Mouse (Mus musculus) 3T3-L1 (cell line): ENCODE results near the gene Lamtor3.
"Not testable (repeated sequence)": the region's sequence is repeated elsewhere in the genome, so short reads cannot be mapped to it uniquely, and the experiment has no call there.

Source experiments
- DNase-seq: peaks from one replicate; pipeline ENCODE4 v3.0.0-alpha.2; 2015; ENCODE audit warnings: low read depth, low spot score

Lamtor3 gene

GRCm38 (mm10) chr3:137961736-137962385, 43.6 kb downstream of the Lamtor3 start:
- peak; percentile 47 for DNase-seq

DNA sequence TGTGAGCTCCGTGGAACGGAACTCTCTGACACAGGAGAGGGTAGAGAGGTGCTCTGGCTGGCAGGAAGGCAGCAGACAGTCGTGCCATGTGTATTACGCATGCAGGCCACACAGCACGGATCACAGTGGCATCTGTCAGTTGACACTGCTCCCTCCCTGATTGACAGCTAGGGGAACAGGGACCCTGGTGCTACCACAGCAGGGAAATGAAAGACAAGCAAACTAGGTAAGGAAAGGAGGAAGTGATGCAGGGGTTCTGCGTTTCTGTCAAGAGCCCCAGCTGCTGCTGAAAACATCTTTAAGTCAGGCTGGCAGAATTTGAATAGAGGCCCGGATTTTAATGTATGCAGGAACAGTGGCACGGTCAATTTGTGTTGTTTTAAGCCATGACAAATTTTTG, 45.2 kb downstream of the Lamtor3 start:
- DNase-seq, result no peak

GRCm38 (mm10) chr3:137964014-137964413, 45.7 kb downstream of the Lamtor3 start:
- DNase-seq, result not testable (repeated sequence)

DNA sequence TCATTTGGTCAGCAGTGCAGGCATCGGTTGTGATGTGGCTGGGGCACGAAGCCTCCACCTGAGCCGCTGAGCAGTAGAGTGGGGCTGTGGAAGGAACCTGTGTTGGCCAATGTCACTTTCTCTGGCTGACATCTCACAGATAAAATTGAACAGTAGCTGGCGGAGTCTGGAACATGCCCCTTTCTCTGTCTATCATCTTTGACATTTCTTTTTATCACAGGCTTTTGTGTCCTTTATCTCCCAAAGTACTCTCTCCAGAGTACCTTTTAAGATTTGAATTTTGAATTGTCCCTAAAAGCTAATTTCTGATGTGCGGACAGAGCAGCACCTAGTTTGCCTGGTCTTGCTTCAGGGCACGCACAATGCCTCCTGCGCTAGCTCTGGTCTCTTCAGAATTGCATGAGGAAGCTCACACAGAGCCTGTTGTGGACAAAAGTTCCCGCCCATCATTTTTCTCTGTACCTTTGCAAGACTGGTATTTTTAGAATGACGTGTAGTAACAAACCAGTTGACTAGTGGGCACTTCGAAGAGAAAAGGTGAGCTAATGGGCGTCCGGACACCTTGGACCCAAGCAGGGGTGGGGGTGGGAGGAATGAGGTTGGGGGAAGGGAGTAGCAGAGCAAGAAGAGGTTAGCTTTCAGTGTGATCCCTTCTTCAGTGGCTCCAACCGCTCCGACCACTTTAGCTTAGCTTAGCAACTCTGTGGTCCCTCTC, 50.0 kb downstream of the Lamtor3 start:
- no peak for DNase-seq

DNA sequence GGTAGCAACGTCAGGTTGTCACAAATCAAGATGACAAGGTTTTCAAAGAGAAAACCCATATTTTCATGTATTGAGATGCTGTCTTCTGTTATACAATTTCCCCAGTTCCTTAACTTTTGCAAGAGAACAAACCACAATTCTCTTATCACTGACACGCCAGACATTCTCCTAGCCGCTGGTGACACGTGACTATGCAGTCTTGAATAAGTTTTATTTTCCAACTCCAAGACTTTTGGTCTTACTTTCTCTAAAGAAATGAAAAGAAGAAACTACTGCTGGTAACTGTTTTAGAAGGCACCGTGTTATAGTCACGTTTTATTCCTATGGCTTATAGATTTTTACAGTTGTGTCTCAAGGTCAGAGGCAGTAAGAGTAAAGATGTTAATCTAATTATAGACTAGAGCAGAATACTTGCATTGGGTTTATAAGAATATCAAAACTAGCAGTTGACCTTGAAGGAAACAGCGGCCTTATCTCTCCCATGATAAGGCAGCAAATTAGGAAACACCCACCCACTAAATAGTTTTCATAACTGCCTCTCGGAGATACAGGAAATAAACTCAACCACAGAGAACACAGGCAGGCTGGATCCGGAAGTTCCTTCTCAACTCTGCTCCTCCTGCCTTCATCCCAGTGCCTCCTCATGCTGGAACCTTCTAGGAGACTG, 50.6 kb downstream of the Lamtor3 start:
- DNase-seq, result no peak

DNA sequence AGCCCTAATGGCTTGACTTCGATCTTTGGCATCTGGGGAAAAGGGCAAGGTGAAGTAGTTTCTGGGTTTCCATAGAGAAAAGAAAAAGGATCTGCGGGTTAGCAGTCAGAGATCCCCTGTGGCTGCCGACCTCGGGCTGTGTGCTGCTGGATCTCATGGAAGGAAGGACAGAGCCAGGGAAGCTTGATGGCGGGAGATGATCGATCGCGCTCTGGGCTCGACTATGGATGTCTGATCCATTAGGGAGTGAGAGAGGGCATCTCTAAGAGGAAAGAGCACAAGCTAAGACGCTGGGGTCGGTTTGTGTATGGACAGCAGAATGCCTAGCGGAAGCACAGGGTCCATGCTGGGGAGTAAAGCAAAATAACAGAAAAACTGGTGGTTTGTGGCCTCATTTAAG, 51.6 kb downstream of the Lamtor3 start:
- DNase-seq, result no peak

- DNase-seq, result no peak
Observed at GRCm38 (mm10) chr3:137972224-137972623, 53.9 kb downstream of the Lamtor3 start.

GRCm38 (mm10) chr3:137972989-137973388, 54.7 kb downstream of the Lamtor3 start:
- no peak for DNase-seq

DNA sequence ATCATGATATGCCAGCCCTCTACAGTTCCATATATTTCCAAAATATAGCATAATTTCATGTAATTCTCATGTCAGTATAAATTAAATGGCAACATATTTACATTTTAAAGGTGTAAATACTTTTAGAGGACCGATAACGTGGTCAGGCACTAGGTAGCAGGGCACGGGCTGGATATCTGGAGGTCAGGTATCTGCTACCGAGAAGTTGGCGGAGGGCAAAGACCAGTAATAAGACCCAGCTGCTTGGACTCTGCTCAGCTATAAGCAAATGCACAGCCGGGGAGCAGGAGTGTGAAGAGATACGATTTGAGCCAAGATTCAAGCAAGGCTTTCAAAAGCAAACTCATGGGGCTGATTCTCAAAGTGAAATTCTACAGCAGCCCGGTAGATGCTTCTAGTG, 56.0 kb downstream of the Lamtor3 start:
- no peak for DNase-seq

GRCm38 (mm10) chr3:137975435-137975834, 57.1 kb downstream of the Lamtor3 start:
- no peak for DNase-seq

- no peak for DNase-seq
Observed at GRCm38 (mm10) chr3:137975856-137976423, 57.6 kb downstream of the Lamtor3 start.

DNA sequence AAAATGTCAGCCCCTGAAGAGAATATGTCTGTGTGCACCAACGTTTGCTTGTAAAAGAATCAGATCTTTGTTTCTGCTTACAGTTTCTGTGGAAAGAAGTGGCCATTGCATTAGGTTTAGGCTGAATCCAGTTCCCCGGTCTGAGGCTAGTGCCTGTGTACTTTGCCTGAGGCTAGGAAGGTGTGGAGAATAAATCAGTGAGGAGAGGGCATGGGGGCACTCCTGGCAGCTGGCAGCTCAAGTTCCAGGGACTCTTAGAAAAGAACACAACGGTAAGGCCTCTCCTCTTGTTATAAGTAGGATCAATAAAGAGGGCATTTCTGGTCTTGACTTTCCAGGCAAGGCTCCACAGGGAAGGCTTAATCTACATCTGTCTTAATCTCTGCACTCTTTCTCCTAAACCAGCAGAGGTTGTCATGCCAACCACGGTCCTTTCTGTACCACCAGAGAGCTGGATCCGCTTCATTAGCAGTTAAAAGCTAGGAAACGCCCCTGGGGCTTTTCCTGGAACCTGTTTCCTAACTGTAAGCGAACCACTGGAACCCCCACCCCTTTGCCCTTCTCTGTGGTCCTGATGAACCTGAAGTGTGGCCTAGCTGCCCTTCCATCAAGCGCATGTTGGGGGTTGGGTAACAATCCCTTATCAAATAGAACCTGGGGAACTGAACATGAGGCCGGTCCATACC, 58.8 kb downstream of the Lamtor3 start:
- DNase-seq, result no peak

DNA sequence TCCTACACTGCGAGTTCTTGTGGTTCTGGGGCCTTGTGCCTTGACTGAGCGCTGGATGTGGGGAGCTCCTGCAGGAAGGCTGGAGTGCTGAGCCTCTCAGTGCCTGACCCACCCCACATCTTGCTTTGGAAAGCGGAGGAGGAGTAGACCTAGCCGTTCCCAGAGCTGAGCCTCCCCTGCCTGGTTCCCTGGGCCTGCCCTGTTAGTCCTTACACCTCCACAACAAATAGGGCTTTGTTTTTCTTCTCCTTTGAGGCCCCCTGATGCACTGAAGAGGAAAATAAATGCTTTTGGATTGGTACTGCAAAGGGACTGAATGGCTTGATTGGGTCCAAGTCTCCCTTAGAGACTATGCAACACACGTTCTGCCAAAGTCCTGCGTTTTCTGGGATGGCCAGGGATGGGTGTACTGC, 59.3 kb downstream of the Lamtor3 start:
- no peak for DNase-seq

DNA sequence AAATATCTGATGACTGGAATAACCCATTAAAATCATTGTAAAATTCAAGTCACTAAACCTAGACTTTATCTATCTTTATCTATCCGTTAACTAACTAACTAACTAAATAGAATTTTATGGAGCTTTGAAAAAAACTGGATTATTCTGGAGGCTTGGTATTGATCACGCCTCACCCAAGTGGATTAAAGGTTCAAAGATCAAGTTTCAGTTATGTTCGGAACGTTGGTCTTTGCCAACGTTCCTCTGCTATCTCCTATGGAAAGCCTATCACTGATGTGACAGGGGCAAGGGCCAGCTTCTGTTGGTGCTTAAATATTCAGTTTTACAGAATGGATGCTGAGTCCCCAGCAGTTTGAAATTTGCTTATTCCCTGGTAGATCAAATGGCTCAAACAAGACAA, 59.9 kb downstream of the Lamtor3 start:
- DNase-seq, result no peak
